Mouse (Mus musculus) lung, postnatal 4 days (tissue): ENCODE results near the gene Crx.

ENCODE experiments used
- DNase-seq, 2 experiments: peaks; one replicate each; pipeline ENCODE4 v3.0.0; 2021

Crx gene

GRCm38 (mm10) chr7:15859657-15860056 is 20.1 kb downstream of the Crx start:
- DNase-seq: no peak

GRCm38 (mm10) chr7:15839578-15839977 is 40.2 kb downstream of the Crx start, which contains the start of gene Obox6:
Gene Obox6 (minus strand): TSS chr7:15839678.
- DNase-seq: no peak
